Mouse (Mus musculus) liver, embryonic 13.5 days (tissue): ENCODE data around the gene St6galnac3. TPM values are rescaled to one million over a fixed set of nuclear protein-coding genes. Genes with fewer than 3 reads are reported as not detected.
"Not testable (repeated sequence)": the region's sequence is repeated elsewhere in the genome, so short reads cannot be mapped to it uniquely, and the experiment has no call there.

Experiments
- ATAC-seq: fragments of 200-750 bp; cut with Nextera tagmentation; 2 replicates; pipeline ENCODE4 v1.8.0; 2017; ENCODE audit warnings: low read depth, mild to moderate bottlenecking, moderate number of reproducible peaks, moderate library complexity
- DNase-seq: peaks from one replicate; pipeline ENCODE4 v3.0.0; 2022
- H3K27ac ChIP-seq: fragments of 300-500 bp; sonication (generic); 2 replicates; pipeline ENCODE4 v1.5.1; 2015; ENCODE audit warnings: moderate library complexity, mild to moderate bottlenecking, inconsistent platforms
- H3K27me3 ChIP-seq: fragments of 300-500 bp; sonication (generic); 2 replicates; pipeline ENCODE4 v1.6.1; 2015; ENCODE audit warnings: mild to moderate bottlenecking, inconsistent platforms
- H3K36me3 ChIP-seq: fragments of 300-500 bp; sonication (generic); 2 replicates; pipeline ENCODE4 v1.6.1; 2015; ENCODE audit warnings: mild to moderate bottlenecking, inconsistent platforms
- H3K4me1 ChIP-seq: fragments of 300-500 bp; sonication (generic); replicated peaks from 2 replicates; pipeline ENCODE4 v1.6.1; 2015; ENCODE audit warnings: inconsistent platforms
- H3K4me2 ChIP-seq: fragments of 300-500 bp; sonication (generic); 2 replicates; pipeline ENCODE4 v1.6.1; 2015; ENCODE audit warnings: inconsistent platforms, mild to moderate bottlenecking, moderate library complexity
- H3K4me3 ChIP-seq: fragments of 300-500 bp; sonication (generic); replicated peaks from 2 replicates; pipeline ENCODE4 v1.5.1; 2015; ENCODE audit warnings: mild to moderate bottlenecking, inconsistent platforms
- H3K9ac ChIP-seq: fragments of 300-500 bp; sonication (generic); 2 replicates; pipeline ENCODE4 v1.6.1; 2015; ENCODE audit warnings: mild to moderate bottlenecking, inconsistent platforms
- H3K9me3 ChIP-seq: fragments of 300-500 bp; sonication (generic); replicated peaks from 2 replicates; pipeline ENCODE4 v1.6.1; 2016; ENCODE audit warnings: inconsistent platforms
- WGBS: fragments of 180-500 bp; shearing (Covaris S2); methylation state at CpG from one replicate; pipeline ENCODE4 v1.1.7; 2015; ENCODE audit not compliant: insufficient replicate concordance; 5-methylcytosine and 5-hydroxymethylcytosine counted together
- polyA plus RNA-seq: library from polyadenylated mRNA; unstranded; fragments of >200 nt; fragmentation: Nextera tagmentation; extraction: Ambion mirVana; gene quantifications from 2 replicates; pipeline ENCODE4 v1.2.1, GENCODE M21; 2015

Gene St6galnac3
- 8.3 and 9.6 TPM in 2 replicates for polyA plus RNA-seq

DNA sequence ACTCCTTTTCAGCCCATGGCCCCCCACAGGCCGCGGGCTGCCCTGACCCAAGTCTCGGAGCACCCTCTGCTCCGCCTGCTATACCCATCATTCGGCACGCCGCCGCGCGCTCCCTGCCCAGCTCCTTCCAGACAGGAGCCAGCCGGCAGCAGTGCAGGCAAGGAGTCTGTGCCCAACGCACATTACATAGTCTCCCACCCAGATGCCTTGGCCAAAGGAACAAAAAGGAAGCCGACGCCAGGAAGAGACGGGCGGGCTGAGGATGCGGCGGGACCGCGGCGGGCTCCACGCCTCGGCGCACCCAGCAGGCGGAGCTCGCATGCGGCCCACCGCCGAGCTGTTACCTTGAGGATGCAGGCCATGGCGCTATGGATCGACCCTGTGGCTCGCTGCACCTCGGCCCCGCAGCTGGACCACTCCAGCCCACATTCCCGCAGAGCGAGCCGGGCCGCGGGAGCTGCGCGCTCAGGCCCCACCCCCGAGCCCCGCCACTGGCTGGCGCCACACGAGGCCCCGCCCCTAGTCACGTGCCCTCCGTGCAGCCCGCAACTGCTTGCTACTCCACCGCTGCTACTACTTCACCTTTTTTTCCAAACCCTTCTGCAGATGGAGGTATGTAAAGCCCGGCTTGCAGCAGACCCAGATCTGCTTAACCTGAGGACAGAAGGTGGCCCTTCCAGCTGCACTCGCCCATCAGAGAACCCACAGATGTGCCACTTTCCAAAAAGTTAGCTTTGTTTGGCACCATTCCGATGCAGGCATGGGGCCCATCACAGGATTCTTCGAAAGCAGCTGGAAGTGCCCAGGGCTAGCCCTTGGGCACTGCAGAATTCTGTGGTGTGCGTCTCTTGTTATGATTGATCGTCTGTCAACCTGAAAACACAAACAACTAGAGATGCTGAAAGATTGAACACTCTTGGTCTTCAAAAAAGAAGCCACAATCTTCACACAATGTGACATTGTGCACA is at the start of gene St6galnac3:
St6galnac3 (minus strand) TSS at position 474 of the 968 bp plus-strand sequence.
- ATAC-seq (peak; percentile 94), DNase-seq (peak; percentile 88)
- peak within 1 kb of the TSS; percentile 95 for H3K4me3 ChIP-seq
- WGBS, result 2% methylated on average over 56 of the region's 56 CpGs
- H3K27ac ChIP-seq, result peak within 1 kb of the TSS; percentile 87
- H3K9ac ChIP-seq, result peak within 1 kb of the TSS; percentile 97
- H3K36me3 ChIP-seq, result no peaks in the 10 kb centered on the region
- H3K27me3 ChIP-seq, result 0 out of 2 replicates have a peak, but pooled peaks cover 3% of the 10 kb centered on the region
- H3K9me3 ChIP-seq, result no peaks in the 10 kb centered on the region
- H3K4me2 ChIP-seq, result peak within 1 kb of the TSS; percentile 94
- peaks cover 54% of the 10 kb centered on the region for H3K4me1 ChIP-seq

DNA sequence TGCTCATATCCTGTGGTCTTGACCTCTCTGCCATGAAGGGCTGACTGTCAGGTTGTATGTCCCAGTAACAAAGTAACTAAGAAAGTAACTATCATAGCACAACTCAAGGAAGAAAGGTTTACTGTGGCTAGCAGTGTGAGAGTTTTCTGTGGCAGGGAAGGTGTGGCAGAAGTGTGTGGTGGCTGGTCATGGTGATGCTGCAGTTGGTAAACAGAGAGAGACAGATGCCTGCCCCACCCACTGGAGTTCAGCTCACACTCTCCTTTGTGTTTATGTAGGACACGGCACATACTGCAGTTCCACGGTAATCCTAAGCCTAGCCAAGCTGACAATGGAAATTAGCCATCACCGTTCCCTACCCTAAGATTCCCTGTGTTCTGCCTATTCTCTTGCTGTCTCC is 49.6 kb upstream of the St6galnac3 start:
- Histone ChIP-seq H3K36me3 (no peaks in the 10 kb centered on the region), H3K4me3 (no peak overlapping the region), H3K27ac (peak overlapping the region; percentile 68), H3K4me2 (0 out of 2 replicates have a peak overlapping the region, but pooled peaks have one; percentile 6), H3K9me3 (no peaks in the 10 kb centered on the region), H3K27me3 (no peaks in the 10 kb centered on the region), H3K4me1 (peaks cover 65% of the 10 kb centered on the region), H3K9ac (peak overlapping the region; percentile 39)
- peak; percentile 33 for DNase-seq
- ATAC-seq, result peak; percentile 90
- WGBS, result 78% methylated on average over 3 of the region's 3 CpGs

DNA sequence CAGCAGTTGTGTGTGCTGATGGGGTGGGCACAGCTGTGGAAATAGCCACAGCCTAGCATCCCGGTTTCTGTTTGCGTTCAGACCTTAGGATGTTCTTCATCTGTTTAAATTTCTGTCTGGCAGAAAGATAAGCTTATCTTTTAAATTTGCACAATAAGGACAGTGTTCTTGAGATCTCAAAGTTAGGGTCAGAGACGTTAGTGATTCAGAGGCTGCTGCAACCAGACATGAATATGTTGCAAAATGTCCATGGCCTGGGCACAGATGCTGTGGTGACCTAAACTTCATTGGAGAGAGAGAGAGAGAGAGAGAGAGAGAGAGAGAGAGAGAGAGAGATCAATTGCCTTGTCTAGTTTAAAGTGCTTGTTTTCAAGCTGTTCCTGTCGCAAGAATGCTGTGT is 46.5 kb upstream of the St6galnac3 start:
- Histone ChIP-seq H3K27ac (no peak overlapping the region), H3K4me3 (no peak overlapping the region), H3K9ac (peak overlapping the region; percentile 20; the same call in 1 of the 2 replicates), H3K4me1 (peaks cover 68% of the 10 kb centered on the region), H3K4me2 (no peak overlapping the region), H3K36me3 (no peaks in the 10 kb centered on the region), H3K9me3 (0 out of 2 replicates have a peak, but pooled peaks cover 2% of the 10 kb centered on the region), H3K27me3 (no peaks in the 10 kb centered on the region)
- 17% methylated on average over 4 of the region's 4 CpGs for WGBS
- DNase-seq, result no peak
- ATAC-seq, result no peak

DNA sequence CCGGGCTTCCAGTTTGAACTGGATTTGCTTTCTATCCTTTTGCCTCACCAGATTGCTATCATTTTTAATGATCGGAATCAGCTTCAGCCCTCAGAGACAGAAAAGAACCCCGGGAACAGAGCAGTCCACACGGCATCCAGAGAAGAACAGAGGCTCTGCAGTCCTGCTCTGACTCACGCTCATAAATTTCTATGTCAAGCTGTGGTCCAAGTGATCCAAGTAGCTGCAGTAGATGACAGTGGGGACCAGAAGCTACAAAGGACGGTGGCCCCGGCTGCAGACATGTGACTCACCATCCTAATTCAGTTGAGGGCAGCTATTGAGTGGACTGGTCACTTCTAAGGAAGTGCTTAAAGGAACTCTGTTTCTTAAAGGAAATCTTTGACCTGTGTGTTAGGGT is 45.6 kb upstream of the St6galnac3 start:
- peaks cover 69% of the 10 kb centered on the region for H3K4me1 ChIP-seq
- no peaks in the 10 kb centered on the region for H3K36me3 ChIP-seq
- 41% methylated on average over 7 of the region's 7 CpGs for WGBS
- no peak for ATAC-seq
- no peaks in the 10 kb centered on the region for H3K27me3 ChIP-seq
- H3K4me2 ChIP-seq, result no peak overlapping the region
- no peak for DNase-seq
- H3K27ac ChIP-seq, result peak overlapping the region; percentile 54; the same call in 1 of the 2 replicates
- H3K9ac ChIP-seq, result 0 out of 2 replicates have a peak overlapping the region, but pooled peaks have one; percentile 20
- H3K4me3 ChIP-seq, result no peak overlapping the region
- 0 out of 2 replicates have a peak, but pooled peaks cover 2% of the 10 kb centered on the region for H3K9me3 ChIP-seq

DNA sequence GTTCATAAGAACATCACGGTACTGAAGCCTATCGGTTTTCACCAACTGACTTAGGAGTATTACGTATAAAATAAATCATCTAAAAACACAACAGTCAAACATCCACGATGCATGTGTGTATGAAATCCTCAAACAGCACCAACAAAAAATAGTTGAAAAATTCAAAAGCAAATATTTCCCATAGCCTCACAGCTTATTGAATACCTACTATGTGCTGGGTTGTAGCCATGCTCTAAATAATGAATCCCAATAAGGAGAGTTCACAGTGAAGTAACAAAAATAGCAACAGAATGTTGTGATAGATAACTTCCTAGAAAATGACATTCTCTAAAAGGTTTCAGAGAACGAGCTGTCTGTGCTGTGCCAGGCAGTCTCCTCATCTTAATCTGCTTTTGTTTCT is 44.2 kb upstream of the St6galnac3 start:
- H3K4me1 ChIP-seq, result peaks cover 73% of the 10 kb centered on the region
- WGBS, result 71% methylated on average over 5 of the region's 5 CpGs
- H3K9me3 ChIP-seq, result 0 out of 2 replicates have a peak, but pooled peaks cover 2% of the 10 kb centered on the region
- H3K27ac ChIP-seq, result 0 out of 2 replicates have a peak overlapping the region, but pooled peaks have one; percentile 14
- no peak for ATAC-seq
- DNase-seq, result no peak
- H3K27me3 ChIP-seq, result no peaks in the 10 kb centered on the region
- H3K4me3 ChIP-seq, result no peak overlapping the region
- no peak overlapping the region for H3K4me2 ChIP-seq
- H3K9ac ChIP-seq, result no peak overlapping the region
- no peaks in the 10 kb centered on the region for H3K36me3 ChIP-seq

DNA sequence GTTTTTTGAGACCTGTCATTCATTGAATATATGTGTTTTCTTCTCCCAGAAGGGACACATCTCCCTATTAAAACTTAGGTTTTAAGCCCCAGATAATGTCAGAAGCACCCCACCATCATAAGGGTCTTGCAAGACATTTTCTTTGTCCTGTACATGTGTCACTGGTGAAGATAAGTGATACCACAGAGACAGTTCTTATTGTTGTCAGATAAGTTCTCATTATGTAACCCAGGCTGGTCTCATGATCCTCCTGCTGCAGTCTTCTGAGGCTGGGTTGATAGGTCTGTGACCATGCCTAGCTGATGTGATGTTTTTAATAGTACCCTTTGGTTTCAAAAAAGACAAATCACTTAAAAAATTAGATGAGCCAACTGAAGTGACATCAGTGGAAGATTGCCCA is 40.2 kb upstream of the St6galnac3 start:
- ATAC-seq, result peak; percentile 69
- DNase-seq, result no peak
- Histone ChIP-seq H3K27ac (peak overlapping the region; percentile 2), H3K36me3 (no peaks in the 10 kb centered on the region), H3K4me3 (no peak overlapping the region), H3K9me3 (0 out of 2 replicates have a peak, but pooled peaks cover 2% of the 10 kb centered on the region), H3K4me1 (peaks cover 62% of the 10 kb centered on the region), H3K9ac (0 out of 2 replicates have a peak overlapping the region, but pooled peaks have one; percentile 24), H3K4me2 (no peak overlapping the region), H3K27me3 (no peaks in the 10 kb centered on the region)

DNA sequence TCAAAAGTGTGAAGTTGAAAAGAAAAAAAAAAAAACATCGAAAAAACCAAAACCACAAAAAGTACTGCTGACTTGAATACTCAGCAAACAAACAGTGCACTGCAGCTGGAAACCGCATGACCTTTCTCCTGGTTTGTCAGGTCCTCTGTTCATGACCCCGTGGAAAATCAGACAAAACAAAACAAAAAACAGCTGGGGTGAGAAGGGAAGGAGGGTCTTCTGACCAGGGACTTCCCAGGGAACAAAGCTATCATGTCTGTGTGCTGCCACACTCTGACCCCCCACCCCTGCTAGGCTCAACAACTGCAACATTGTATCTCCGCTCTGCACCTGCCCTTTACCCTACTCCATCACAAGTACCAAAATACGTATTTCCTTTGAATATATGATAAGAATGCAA is 39.8 kb upstream of the St6galnac3 start:
- no peak overlapping the region for H3K4me3 ChIP-seq
- peak; percentile 70 for ATAC-seq
- no peaks in the 10 kb centered on the region for H3K36me3 ChIP-seq
- peaks cover 65% of the 10 kb centered on the region for H3K4me1 ChIP-seq
- no peak for DNase-seq
- H3K27ac ChIP-seq, result peak overlapping the region; percentile 48
- WGBS, result 16% methylated on average over 5 of the region's 5 CpGs
- 0 out of 2 replicates have a peak, but pooled peaks cover 2% of the 10 kb centered on the region for H3K9me3 ChIP-seq
- no peaks in the 10 kb centered on the region for H3K27me3 ChIP-seq
- H3K4me2 ChIP-seq, result no peak overlapping the region
- H3K9ac ChIP-seq, result 0 out of 2 replicates have a peak overlapping the region, but pooled peaks have one; percentile 24

DNA sequence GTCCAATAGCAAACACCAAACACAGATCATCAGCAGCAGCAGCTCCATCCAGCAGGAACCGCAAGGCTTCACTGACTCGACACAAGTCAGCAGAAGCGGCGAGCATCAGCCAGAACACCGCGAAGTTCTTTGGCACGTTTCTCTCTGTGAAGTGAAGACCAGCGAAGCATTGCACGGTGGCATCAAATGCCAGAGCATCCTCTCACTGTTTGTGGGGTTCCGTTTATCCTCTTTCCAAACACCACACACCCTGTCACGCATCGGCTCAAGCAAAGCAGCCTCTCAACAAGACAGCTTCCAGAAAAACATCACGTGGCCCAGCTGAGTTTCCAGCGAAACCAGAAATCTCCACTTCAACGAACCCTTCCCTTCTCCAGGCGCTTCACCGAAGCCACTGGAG is 36.2 kb upstream of the St6galnac3 start:
- no peaks in the 10 kb centered on the region for H3K27me3 ChIP-seq
- no peak overlapping the region for H3K4me3 ChIP-seq
- WGBS, result 87% methylated on average over 17 of the region's 17 CpGs
- H3K36me3 ChIP-seq, result no peaks in the 10 kb centered on the region
- no peak overlapping the region for H3K27ac ChIP-seq
- no peak for DNase-seq
- ATAC-seq, result no peak
- H3K4me1 ChIP-seq, result peaks cover 70% of the 10 kb centered on the region
- no peaks in the 10 kb centered on the region for H3K9me3 ChIP-seq
- H3K4me2 ChIP-seq, result no peak overlapping the region
- no peak overlapping the region for H3K9ac ChIP-seq

DNA sequence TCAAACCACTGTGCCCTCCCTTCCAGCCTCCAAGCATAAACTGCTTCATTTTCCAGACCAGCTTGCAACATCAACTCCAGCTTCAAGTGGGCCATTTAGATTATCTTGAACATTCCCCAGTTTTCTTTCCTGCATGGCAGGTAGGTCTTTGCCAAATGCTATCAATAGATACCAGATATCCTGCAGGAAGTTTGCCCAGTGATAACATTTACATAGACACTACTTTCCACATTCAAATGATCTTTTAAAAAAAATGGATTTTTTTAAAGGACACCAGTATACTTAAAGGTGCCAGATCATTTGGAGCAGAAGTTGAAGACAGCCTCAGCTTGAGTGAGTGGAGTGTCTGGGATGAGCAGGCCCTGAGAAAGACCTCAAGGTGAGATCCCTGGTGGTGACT is 34.3 kb upstream of the St6galnac3 start:
- peak overlapping the region; percentile 32; the same call in 1 of the 2 replicates for H3K27ac ChIP-seq
- DNase-seq (no peak), ATAC-seq (no peak)
- no peaks in the 10 kb centered on the region for H3K36me3 ChIP-seq
- no peak overlapping the region for H3K4me2 ChIP-seq
- peaks cover 51% of the 10 kb centered on the region for H3K4me1 ChIP-seq
- H3K9me3 ChIP-seq, result no peaks in the 10 kb centered on the region
- no peak overlapping the region for H3K4me3 ChIP-seq
- no peaks in the 10 kb centered on the region for H3K27me3 ChIP-seq
- no peak overlapping the region for H3K9ac ChIP-seq

DNA sequence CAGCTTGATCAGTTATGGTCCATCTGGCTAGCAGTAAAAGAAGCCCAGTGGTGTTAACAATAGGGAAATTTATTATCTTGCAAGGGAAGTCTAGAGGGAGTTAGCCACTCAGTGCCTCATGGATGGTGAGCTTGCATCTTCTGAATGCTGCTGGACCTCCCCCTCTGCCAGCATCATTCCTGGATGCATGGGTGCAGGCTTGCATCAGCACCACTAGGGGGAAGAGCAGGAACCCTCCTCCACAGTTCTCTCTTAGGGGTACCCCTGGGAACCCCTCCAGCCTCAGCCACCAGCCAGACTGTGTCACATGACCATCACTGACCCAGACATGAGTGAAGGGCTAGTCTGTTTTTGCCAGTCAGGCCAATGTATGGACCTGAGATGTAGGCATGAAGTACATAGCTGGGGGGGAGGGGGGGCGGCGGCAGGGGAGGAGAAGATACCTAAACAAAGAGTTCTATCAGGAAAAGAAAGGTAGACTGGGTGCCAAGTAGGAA is 31.6 kb upstream of the St6galnac3 start:
- Histone ChIP-seq H3K36me3 (no peaks in the 10 kb centered on the region), H3K9me3 (no peaks in the 10 kb centered on the region), H3K4me2 (no peak overlapping the region), H3K27me3 (no peaks in the 10 kb centered on the region), H3K9ac (no peak overlapping the region), H3K4me1 (peaks cover 40% of the 10 kb centered on the region), H3K4me3 (no peak overlapping the region), H3K27ac (no peak overlapping the region)
- no peak for DNase-seq
- 96% methylated on average over 2 of the region's 2 CpGs for WGBS
- peak; percentile 46 for ATAC-seq

DNA sequence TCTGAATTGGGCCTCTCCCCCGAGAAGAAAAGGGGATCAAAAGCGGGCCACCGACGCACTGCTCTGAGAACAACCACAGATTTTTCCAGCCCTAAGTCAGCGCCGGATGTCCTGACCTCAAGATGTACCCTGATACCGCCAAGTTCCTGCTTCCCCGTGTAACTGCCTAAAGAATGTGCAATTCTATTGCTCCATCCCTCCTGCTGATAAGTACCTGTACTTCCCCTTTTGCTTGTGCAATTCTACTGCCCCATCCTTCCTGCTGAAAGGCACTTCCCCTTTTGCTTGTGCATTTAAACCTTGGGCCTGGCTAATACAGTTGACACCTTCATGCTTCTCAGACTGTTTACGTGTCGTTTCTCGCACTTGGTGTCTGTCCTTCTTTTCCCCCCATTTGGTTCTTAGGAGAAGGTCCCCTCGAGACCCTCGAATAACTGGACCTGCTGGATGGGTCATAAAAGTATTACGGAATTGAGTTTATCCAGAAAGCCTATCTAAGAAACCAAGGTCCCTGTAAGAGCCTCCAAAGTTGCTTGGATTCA is 30.9 kb upstream of the St6galnac3 start:
- H3K4me2 ChIP-seq, H3K36me3 ChIP-seq, DNase-seq, H3K9me3 ChIP-seq, H3K9ac ChIP-seq, H3K4me3 ChIP-seq, ATAC-seq, H3K27me3 ChIP-seq: not testable (repeated sequence)
- H3K4me1 ChIP-seq, result peaks cover 41% of the 10 kb centered on the region
- 34% methylated on average over 14 of the region's 14 CpGs for WGBS
- 0 out of 2 replicates have a peak overlapping the region, but pooled peaks have one; percentile 7 for H3K27ac ChIP-seq
